Mouse (Mus musculus) embryonic fibroblast, embryonic 13.5 days (primary cell): ENCODE data around the gene Ccdc36. TPM values are rescaled to one million over a fixed set of nuclear protein-coding genes. Genes with fewer than 3 reads are reported as not detected.

Experiments
- H3K27ac ChIP-seq: 2 replicates; pipeline ENCODE4 v1.5.1; 2012; ENCODE audit warnings: low read length, control low read depth, inconsistent platforms; ENCODE audit not compliant: insufficient read depth
- H3K4me1 ChIP-seq: 2 replicates; pipeline ENCODE4 v1.6.1; 2011; ENCODE audit warnings: low read length; ENCODE audit not compliant: control insufficient read depth, insufficient read depth
- H3K4me3 ChIP-seq: 2 replicates; pipeline ENCODE4 v1.5.1; 2011; ENCODE audit warnings: mild to moderate bottlenecking, control low read depth, low read length; ENCODE audit not compliant: insufficient read depth
- CTCF ChIP-seq: IDR thresholded peaks from 2 replicates; pipeline ENCODE4 v1.5.1; 2011; ENCODE audit warnings: mild to moderate bottlenecking, control low read depth, low read length, moderate library complexity, borderline replicate concordance; ENCODE audit not compliant: insufficient read depth
- POLR2A ChIP-seq: IDR thresholded peaks from 2 replicates; pipeline ENCODE4 v1.6.1; 2011; ENCODE audit warnings: low read depth, mild to moderate bottlenecking, control low read depth, low read length, moderate library complexity
- polyA plus RNA-seq: library from polyadenylated mRNA; stranded (reverse); fragments of >200 nt; gene quantifications from 2 replicates; pipeline ENCODE4 v1.2.4, GENCODE M21; 2011; ENCODE audit warnings: low read depth; ENCODE audit not compliant: missing spikeins, insufficient read length

The Ccdc36 gene
- polyA plus RNA-seq, 1 experiment: not detected

DNA sequence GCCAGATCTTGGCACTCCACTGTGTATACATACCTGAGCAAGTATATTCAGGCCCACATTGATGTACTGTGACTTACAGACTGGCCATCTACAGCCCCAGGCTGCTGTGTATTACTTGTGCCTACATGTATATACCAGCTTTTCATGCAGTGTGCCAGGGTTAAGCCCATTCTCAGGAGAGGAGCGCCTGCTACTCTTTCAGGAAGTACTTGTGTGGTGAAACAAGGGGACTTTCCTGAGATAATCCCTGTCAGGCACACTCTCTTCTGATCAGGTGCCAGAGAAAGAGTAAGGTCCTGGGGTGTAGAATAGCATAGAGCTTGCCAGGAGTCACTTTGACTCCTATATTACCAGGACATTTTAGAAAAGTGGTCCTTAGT, 31.6 kb upstream of the Ccdc36 start:
- TF ChIP-seq POLR2A (no peak), CTCF (no peak)
- H3K4me3 ChIP-seq: 0 out of 2 replicates have a peak overlapping the region, but pooled peaks have one; percentile 19
- no peak overlapping the region for H3K27ac ChIP-seq
- peaks cover 2% of the 10 kb centered on the region; the same call in 1 of the 2 replicates for H3K4me1 ChIP-seq

DNA sequence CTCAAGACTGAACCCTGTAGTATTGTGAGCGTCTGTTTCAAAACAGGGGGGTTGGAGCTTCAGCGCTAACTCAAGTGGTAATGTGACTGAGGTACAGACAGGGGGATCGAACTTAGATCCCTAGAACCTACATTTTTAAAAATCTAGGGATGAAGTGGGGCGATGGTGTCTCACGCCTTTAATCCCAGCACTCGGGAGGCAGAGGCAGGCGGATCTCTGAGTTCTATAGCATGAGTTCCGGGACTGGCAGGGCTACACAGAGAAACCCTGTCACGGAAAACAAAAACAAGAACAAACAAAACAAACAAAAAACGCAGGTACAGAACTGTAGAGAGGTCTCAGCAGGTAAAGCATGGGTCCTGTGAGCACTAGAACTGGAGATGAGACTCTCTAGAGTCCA, 28.7 kb upstream of the Ccdc36 start:
- H3K4me1 ChIP-seq: peaks cover 2% of the 10 kb centered on the region; the same call in 1 of the 2 replicates
- no peak overlapping the region for H3K27ac ChIP-seq
- H3K4me3 ChIP-seq: no peak overlapping the region
- no peak for TF ChIP-seq POLR2A
- no peak for TF ChIP-seq CTCF

DNA sequence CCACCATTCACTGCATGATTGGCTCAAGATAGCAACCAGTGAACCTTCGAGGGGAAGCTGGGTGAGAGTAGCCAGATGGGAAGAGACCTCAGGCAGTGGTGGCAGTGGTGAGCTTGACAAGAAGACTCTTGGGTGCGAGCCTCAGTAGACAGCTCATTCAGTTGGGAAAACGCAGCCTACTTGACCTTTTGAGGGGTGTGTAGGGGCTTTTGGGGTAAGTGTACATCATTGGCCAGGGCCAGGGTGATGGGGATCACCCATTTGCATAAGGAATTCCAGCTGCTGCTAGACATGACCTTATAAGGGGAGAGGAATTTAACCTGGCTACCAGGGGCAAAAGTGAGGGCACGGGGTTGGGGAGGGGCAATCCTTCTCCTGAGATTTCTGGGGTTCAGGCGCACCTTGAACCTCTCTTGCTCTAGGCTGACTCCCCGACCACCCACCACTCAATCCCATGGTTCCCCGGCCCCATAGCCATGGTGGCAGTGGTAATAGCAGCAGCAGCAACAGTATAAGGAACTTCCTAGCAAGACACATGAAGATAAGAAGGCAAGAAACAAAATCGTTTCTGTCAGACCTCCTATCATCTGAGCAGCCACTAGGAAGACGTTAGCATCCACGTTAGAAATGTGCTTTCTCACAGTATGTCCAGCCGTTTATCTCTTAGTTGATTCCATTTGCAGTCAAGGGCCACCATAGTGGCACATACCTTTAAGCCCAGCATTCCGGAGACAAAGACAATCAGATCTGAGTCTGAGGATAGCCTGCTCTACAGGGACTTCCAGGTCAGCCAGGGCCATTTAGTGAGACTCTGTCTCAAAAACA, 27.7 kb upstream of the Ccdc36 start:
- H3K4me3 ChIP-seq: no peak overlapping the region
- no peak overlapping the region for H3K27ac ChIP-seq
- no peaks in the 10 kb centered on the region for H3K4me1 ChIP-seq
- TF ChIP-seq CTCF (no peak), POLR2A (no peak)

DNA sequence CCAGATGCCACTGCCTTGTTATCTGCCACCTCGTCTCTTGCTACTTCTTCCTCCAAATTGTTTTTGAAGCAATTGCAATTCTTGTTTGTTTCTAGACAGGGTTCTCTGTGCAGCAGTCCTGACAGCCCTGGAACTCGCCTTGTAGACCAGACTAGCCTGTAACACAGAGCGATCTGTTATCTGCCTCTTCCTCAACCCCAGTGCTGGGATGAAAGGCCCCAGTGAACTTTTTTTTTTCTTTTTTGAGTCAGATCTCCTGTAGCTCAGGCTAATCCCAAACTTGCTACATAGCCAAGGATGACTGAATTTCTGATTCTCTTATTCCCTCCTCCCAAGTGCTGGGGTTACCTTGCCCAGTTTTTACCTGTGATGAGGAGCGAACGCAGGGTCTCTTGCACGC, 26.1 kb upstream of the Ccdc36 start:
- Histone ChIP-seq H3K4me3 (no peak overlapping the region), H3K4me1 (no peaks in the 10 kb centered on the region; the same call in 1 of the 2 replicates), H3K27ac (no peak overlapping the region)
- TF ChIP-seq CTCF: no peak
- TF ChIP-seq POLR2A: no peak

DNA sequence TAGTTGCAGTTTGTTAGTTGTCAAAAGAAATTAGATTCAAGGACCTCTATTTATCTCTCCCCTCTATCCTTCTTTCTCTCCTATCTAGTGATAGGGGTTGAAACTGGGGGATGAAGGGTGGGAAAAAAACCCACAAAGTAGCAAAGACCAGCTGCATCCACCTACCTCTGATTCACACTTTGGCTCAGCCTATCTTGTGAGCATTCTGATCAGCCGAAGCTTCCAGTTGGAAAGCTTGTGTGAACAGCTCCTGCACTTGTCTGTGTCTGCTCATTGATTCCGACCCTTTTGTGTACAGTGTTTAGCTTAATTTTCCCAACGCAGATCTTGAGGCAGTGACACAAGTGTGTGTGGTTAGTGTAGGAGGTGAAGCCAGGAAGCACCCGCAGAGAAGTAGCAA, 25.2 kb upstream of the Ccdc36 start:
- TF ChIP-seq POLR2A: no peak
- no peak for TF ChIP-seq CTCF
- Histone ChIP-seq H3K27ac (no peak overlapping the region), H3K4me3 (no peak overlapping the region), H3K4me1 (no peaks in the 10 kb centered on the region; the same call in 1 of the 2 replicates)

DNA sequence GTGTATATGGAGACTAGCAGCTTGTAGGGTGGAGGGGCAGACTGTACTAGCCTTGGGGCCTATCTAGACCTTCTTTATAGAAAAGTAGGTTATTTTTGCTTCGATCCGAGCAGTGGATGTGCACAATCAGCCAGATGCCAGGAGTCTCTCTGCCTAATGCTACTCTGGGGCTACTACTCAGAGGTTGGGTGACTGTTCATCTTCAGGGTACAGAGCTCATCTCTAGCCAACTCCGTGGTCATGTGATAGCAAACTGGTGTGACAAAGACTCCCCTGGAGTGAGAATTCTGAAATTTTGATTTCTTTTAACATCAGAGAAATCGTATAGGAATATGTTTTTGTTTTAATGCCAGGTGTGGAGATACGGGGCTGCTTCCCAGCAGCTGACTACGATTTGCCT, 24.6 kb upstream of the Ccdc36 start:
- Histone ChIP-seq H3K27ac (peak overlapping the region; percentile 16; the same call in 1 of the 2 replicates), H3K4me1 (no peaks in the 10 kb centered on the region; the same call in 1 of the 2 replicates), H3K4me3 (peak overlapping the region; percentile 1; the same call in 1 of the 2 replicates)
- no peak for TF ChIP-seq CTCF
- TF ChIP-seq POLR2A: no peak

DNA sequence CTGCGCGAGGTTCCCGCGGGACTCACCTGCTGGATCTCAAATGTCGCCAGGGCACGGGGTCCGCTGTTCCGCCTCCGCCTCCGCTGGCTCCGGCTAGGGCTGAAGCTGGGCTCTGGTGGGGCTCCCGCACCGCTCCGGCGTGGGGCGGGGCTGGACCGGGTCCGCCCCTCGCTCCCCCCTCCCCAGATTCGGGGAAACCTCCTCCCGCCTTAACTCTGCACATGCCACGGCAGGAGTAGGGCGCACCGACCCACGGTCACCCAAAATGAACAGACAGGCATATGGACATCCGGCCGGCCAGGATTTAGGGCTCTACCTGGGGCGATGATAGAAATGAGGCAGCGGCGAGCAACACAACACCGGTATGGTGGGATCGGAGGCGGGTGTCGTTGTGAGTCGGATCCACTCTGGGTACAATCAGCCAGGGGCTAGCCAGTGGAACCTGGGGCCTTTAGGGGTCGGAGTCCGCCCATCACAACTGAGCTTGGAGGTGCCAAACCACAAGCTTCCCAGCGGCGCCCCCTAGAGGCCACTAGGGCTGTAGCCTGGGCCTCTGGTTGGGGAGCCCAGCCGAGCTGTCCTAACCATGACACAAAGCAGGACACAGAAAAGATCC, 24.1 kb upstream of the Ccdc36 start:
- H3K4me1 ChIP-seq: no peaks in the 10 kb centered on the region; the same call in 1 of the 2 replicates
- H3K4me3 ChIP-seq: peak overlapping the region; percentile 51
- TF ChIP-seq POLR2A (peak; percentile 52), CTCF (0 out of 2 replicates have a peak, but pooled peaks have one; percentile 44)

DNA sequence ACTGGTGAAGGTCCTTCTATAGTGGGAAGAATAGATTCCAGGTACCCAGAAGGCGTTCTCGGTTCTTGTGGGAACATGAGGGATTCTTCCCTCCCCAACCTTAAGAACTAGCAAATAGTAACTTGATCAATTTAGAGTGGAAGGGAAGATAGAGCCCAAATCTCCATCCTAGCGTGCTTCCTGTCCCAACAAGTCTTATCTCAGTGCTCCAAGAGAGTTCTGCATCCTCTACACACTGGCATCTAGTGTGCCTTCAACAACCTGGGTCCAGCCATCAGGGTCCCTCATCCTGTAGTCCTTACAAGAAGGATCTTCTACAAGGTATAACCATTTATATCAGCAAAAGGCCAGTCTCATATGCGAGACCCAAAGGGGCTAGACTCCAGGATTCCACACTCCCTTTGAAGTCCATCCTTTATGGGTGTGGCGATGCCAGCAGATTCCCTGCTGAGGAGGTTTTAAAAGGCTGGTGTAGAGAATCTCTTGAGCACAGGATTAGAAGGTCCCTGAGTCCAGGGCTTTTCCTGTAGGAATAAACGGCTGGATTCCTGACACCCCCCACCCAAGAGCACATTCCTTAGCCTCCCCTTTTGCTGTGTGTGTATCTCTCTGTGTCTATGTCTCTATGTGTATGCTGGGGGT, 23.4 kb upstream of the Ccdc36 start:
- H3K27ac ChIP-seq: no peak overlapping the region
- peak overlapping the region; percentile 51 for H3K4me3 ChIP-seq
- no peaks in the 10 kb centered on the region; the same call in 1 of the 2 replicates for H3K4me1 ChIP-seq
- TF ChIP-seq CTCF (no peak), POLR2A (no peak)

More for the DNA sequence above, 24.1 kb upstream of the Ccdc36 start:
- H3K27ac ChIP-seq: no peak overlapping the region

DNA sequence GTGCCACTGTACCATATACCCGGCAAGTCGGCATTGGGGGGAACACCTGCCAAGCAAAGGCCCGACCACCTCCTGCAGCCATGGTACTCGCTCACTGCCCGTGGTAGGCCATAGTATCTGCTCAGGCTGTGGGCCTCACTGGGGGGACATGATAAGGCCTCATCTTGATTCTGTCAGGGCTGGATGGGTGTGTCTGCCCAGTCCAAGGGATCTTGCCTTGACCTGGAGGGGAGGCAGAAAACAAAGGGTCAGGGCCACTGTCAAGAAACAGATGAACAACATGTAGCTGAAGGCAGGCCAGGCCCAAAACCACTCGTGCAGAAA, 22.8 kb upstream of the Ccdc36 start:
- Histone ChIP-seq H3K4me3 (no peak overlapping the region), H3K4me1 (no peaks in the 10 kb centered on the region; the same call in 1 of the 2 replicates), H3K27ac (no peak overlapping the region)
- TF ChIP-seq POLR2A (no peak), CTCF (no peak)
